Mouse (Mus musculus) CD4-positive, CD25-positive, alpha-beta regulatory T cell, adult 2 months (primary cell): ENCODE data around the gene Gpr37l1.

Source experiments
- DNase-seq: peaks from one replicate; pipeline ENCODE4 v3.0.0-alpha.2; 2012; ENCODE audit warnings: low read depth, low spot score

The Gpr37l1 gene

DNA sequence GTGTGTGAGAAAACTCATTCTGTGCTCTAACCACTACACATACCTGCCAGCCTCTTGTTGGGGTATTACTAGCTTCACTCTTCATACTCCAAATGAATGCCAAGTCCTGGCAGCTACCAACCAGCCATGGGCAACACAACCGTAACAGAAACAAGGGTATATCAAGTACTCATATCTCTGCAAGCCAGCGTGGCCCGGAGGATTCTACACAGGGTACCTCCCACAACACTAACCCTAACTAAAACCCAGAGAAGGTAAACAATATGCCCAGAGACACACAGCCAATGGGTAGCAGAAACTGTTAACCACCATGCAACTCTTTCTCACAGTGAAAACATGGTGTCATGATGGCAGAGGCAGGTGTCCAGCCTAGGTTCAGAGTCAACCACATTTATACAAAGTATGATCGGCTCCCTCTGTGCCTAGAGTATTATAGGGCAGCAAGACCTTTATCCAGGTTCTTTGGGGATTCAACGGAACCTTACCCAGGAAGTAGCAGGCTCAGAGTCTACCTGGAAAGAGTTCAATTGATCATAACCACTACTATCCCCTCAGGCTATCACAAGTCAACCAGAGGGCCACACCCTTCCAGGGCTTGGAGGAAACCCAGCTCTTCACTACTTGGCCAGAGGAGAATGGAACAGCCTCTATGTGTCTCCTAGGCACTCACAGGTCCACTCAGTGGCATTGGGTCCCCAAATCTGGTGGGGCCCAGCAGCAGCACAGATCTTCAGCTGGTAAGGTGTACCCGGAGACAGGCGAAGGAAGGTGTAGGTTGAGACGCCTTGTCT, 42.7 kb downstream of the Gpr37l1 start:
- DNase-seq = no peak

DNA sequence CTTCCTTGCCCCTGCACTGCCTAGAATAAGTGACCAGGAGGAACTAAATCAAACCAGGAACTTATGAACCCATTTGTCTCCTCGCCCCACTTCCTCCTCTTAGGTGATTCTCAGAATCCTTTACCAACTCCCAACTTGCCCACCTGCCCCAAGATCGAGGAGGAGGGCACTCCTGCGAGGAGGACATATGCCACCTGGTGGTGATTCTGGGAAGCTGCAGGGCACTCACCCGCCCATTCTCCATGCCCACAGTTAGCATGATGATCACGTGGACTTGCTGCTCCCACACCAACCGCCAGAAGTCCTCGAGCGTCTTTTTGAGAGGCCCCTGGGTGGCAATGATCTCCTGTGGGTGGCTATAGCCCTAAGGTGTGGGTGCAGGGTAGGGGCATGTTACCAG, 54.8 kb downstream of the Gpr37l1 start:
- peak; percentile 88 for DNase-seq

DNA sequence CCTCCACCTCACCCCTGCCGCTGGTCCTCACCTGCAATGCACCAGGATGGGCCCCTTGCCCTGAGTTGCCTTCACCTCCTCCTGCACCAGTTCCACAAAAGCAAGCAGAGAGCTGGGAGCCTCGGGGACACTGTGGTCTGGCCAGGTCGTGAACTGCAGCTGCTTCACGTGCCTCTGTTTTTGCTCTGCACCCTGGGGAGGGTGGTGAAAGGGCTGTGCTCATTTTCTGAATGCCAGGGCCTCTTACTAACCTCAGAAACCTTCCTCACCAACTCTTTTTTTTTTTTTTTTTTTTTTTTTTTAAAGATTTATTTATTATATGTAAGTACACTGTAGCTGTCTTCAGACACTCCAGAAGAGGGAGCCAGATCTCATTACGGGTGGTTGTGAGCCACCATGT, 56.2 kb downstream of the Gpr37l1 start:
- DNase-seq = peak; percentile 49
